Mouse (Mus musculus): Measurements from ENCODE around the gene Akr1c13.
"Not testable (repeated sequence)": the region's sequence is repeated elsewhere in the genome, so short reads cannot be mapped to it uniquely, and the experiment has no call there.

The Akr1c13 gene

DNA sequence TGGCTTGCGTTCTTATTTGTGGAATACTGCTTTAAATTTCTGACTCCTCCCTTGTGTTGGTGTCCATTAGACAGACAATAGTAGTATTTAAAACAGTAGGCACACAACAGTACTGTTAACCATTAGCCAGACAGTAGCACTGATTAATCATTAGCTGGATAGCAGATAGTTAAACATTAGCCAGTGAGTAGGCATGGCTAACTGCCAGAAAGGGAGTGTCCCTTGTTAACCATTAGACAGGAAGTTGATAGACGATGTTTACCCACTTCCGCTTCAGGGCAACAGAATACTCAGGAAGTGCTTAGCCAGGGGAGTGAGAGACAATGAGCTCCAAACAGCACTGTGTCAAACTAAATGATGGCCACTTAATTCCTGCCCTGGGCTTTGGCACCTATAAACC is at the start of gene Akr1c13:
Gene Akr1c13, plus strand, starts transcription at position 247 of the 400 bp plus-strand sequence.
- no peak for DNase-seq (ENCODE audit: low spot score in 2 of 2)

DNA sequence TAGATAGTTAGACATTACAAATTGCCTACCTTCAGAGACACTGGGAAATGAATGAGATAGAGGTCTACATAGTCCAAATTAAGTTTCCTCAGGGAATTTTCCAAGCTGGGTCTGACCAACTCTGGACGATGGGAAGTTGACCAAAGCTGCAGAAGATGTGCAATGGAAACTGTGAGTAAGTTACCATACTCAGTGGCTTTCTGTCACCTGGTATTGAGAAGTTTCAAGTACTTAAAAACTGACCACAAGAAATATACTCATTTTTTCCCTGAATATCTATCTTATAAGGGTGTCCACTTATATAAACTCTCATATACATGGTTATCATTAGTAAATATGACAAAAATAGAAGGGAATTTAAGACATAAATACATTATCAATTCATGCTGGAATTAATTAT is 46.7 kb upstream of the Akr1c13 start:
- DNase-seq (ENCODE audit: low spot score in 2 of 2): no peak

GRCm38 (mm10) chr13:4150518-4150917 is 40.4 kb upstream of the Akr1c13 start, which contains the start of gene Akr1c18:
Gene Akr1c18, minus strand, starts transcription at chr13:4150654.
- DNase-seq (ENCODE audit: low spot score in 2 of 2): peak; percentile 64 to 81

GRCm38 (mm10) chr13:4152908-4153307 is 38.0 kb upstream of the Akr1c13 start:
- DNase-seq (ENCODE audit: low spot score in 2 of 2): no peak

GRCm38 (mm10) chr13:4153593-4153992 is 37.4 kb upstream of the Akr1c13 start:
- no peak for DNase-seq (ENCODE audit: low spot score in 2 of 2)

- DNase-seq (ENCODE audit: low spot score in 2 of 2): no peak
These were observed 35.7 kb upstream of the Akr1c13 start for GRCm38 (mm10) chr13:4155286-4155685.

GRCm38 (mm10) chr13:4168006-4168405 is 22.9 kb upstream of the Akr1c13 start:
- no peak for DNase-seq (ENCODE audit: low spot score in 2 of 2)

- DNase-seq (ENCODE audit: low spot score in 2 of 2): no peak
These were observed 18.0 kb upstream of the Akr1c13 start for GRCm38 (mm10) chr13:4172978-4173377.

DNA sequence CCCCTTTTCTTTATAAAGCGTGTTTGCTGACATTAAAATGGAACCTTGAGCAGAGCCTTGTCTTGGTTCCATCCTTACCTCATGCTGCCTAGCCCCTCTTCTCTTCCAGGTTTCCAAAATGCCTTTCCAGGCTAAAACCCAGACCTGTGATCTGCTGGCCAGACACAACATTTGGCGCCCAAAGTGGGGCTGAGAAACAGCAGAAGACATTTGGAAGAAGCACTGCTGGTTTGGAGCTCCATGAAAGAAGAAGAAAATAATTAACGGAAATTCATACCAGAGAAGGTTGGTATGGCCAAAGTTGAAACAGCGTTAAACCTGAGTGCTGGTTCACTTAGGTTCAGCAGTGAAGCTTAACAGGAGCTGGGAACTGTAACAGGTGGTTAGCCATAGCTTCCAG is 9.6 kb upstream of the Akr1c13 start:
- DNase-seq (ENCODE audit: low spot score in 2 of 2): not testable (repeated sequence)

DNA sequence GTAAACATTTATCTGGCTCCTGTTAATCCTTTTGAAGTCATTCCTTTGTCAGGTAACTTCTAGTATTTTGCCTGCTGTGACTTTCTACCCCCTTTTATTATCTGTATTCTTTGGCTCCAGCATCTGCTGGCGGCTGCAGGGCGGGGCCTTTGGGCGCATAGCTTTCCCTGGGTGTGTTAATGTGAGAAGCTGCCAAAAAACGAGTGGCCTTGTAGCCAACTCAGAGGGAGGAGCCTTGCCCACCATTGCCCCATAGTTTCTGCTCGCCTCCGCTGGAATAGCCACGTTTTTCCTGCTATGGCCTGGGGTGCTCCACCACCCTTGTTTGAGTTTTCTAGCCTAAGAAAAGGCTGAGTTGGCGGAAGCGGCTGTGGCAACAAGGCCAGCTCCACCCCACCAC is 7.8 kb upstream of the Akr1c13 start:
- DNase-seq (ENCODE audit: low spot score in 2 of 2): no peak

- not testable (repeated sequence) for DNase-seq (ENCODE audit: low spot score in 2 of 2)
These were observed 4.1 kb upstream of the Akr1c13 start for GRCm38 (mm10) chr13:4186641-4187411.

GRCm38 (mm10) chr13:4188174-4188573 is 2.8 kb upstream of the Akr1c13 start:
- DNase-seq (ENCODE audit: low spot score in 2 of 2): no peak

- DNase-seq (ENCODE audit: low spot score in 2 of 2): no peak
These were observed 1.6 kb downstream of the Akr1c13 start for GRCm38 (mm10) chr13:4192511-4192910.

GRCm38 (mm10) chr13:4206147-4206903 is 15.4 kb downstream of the Akr1c13 start:
- DNase-seq (ENCODE audit: low spot score in 2 of 2): no peak

DNA sequence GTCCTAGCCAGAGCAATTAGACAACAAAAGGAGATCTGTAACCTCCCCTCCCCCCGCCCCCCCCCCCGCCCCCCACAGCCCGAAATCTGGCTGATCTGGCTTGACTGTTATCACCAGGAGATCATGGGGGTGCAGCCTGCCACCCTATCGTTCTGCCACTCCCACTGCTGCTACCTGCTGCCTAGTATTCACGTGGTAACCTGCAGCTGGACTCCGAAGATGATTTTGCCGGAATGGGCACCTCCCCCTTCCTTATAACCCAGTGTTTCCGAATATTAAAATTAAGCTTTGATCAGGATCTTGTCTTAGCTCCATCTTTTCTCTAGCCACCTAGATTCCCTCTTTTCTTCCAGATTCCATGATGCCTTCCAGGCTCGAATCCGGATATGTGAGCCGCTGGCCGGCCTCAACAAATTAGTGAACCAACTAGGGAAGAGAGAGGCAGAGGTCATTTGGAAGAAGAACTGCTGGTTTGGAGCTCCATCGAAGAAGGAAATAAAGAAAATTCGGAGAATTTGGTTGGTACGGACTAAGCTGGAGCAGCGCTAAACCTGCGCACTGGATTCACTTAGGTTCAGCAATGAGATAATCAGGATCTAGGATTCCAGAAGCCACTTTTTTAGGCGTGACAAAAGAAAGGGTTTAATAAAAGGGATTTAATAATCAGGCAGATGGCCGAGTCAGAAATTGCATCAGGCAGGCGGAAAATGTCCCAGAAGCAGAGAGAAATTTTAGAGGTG is 20.8 kb downstream of the Akr1c13 start:
- no peak for DNase-seq (ENCODE audit: low spot score in 2 of 2)

- DNase-seq (ENCODE audit: low spot score in 2 of 2): no peak
These were observed 21.4 kb downstream of the Akr1c13 start for GRCm38 (mm10) chr13:4212309-4212708.

DNA sequence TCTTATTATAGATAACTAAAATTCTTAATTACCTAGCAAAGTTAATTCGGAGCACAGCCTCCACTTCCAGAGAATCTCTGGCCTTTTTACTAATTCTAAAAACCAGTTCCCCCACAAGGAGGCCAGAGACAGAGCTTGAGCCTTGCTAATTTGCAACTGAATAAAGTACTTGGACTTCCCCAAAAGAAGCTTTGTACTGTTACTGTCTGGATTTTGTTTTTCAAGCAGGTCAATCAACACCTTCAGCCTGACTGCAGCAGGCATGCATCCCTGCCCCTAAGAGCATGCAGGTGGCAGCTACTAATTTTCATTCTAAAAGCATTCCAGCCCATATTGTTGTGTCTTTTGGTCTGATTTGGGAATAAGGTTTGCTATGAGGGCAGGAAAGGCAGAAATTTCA is 24.5 kb downstream of the Akr1c13 start:
- DNase-seq (ENCODE audit: low spot score in 2 of 2): not testable (repeated sequence)

DNA sequence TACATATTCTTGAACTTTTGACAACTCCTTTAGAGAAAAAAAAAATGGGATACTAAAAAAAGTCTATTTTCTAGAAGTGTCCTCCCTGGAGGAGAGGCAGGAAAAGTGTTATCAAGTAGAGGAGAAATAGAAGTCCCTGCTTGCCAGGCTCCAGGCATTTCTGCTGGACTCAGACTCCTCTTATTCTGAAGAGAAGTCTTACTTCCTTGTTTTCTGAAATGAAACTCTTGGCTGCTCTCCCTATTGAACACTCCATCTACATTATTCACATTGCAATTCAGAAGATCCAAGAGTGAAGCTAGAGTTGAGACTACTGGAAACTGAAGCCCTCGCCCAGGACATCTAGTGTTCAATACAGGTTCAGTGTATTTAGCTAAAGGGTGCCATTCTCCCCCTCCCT is 37.5 kb downstream of the Akr1c13 start, which contains the start of gene Akr1c19:
Gene Akr1c19, plus strand, starts transcription at position 260 of the 400 bp plus-strand sequence.
- DNase-seq (ENCODE audit: low spot score in 2 of 2): no peak

- DNase-seq (ENCODE audit: low spot score in 2 of 2): no peak
These were observed 40.1 kb downstream of the Akr1c13 start for GRCm38 (mm10) chr13:4230841-4231623.

- DNase-seq (ENCODE audit: low spot score in 2 of 2): no peak
These were observed 42.2 kb downstream of the Akr1c13 start for GRCm38 (mm10) chr13:4233135-4233534.

GRCm38 (mm10) chr13:4233536-4234172 is 42.7 kb downstream of the Akr1c13 start:
- no peak for DNase-seq (ENCODE audit: low spot score in 2 of 2)

Data from right cerebral cortex, adult 2 months (tissue).